Mouse (Mus musculus) 3T3-L1 (cell line): ENCODE measurements around the gene Fkbp7.

Experiments
- DNase-seq: peaks from one replicate; pipeline ENCODE4 v3.0.0-alpha.2; 2015; ENCODE audit warnings: low read depth, low spot score

Gene Fkbp7

GRCm38 (mm10) chr2:76672966-76673392, at the start of gene Fkbp7:
TSS of gene Fkbp7 (minus strand) at chr2:76673116.
- peak; percentile 96 for DNase-seq

- no peak for DNase-seq
These were observed 46.7 kb upstream of the Fkbp7 start for GRCm38 (mm10) chr2:76719650-76720049.

- DNase-seq = peak; percentile 56
These were observed 42.1 kb upstream of the Fkbp7 start for GRCm38 (mm10) chr2:76714984-76715383.

GRCm38 (mm10) chr2:76708512-76708911, 35.6 kb upstream of the Fkbp7 start:
- peak; percentile 55 for DNase-seq

GRCm38 (mm10) chr2:76705655-76706054, 32.7 kb upstream of the Fkbp7 start:
- DNase-seq = no peak

- no peak for DNase-seq
These were observed 29.8 kb upstream of the Fkbp7 start for GRCm38 (mm10) chr2:76702751-76703150.

- DNase-seq = no peak
These were observed 29.3 kb upstream of the Fkbp7 start for GRCm38 (mm10) chr2:76702188-76702587.

GRCm38 (mm10) chr2:76695290-76695689, 22.4 kb upstream of the Fkbp7 start:
- no peak for DNase-seq

- DNase-seq = no peak
These were observed 20.8 kb upstream of the Fkbp7 start for GRCm38 (mm10) chr2:76693765-76694164.

- DNase-seq = no peak
These were observed 17.7 kb upstream of the Fkbp7 start for GRCm38 (mm10) chr2:76690436-76691204.

GRCm38 (mm10) chr2:76688162-76688561, 15.2 kb upstream of the Fkbp7 start:
- no peak for DNase-seq

GRCm38 (mm10) chr2:76687608-76688007, 14.7 kb upstream of the Fkbp7 start:
- no peak for DNase-seq

- no peak for DNase-seq
These were observed 14.1 kb upstream of the Fkbp7 start for GRCm38 (mm10) chr2:76686986-76687385.

- DNase-seq = peak; percentile 50
These were observed 9.4 kb upstream of the Fkbp7 start for GRCm38 (mm10) chr2:76682301-76682700.

GRCm38 (mm10) chr2:76676401-76677226, 3.7 kb upstream of the Fkbp7 start:
- DNase-seq = peak; percentile 84

GRCm38 (mm10) chr2:76675949-76676348, 3.0 kb upstream of the Fkbp7 start:
- no peak for DNase-seq

- DNase-seq = no peak
These were observed 2.5 kb upstream of the Fkbp7 start for GRCm38 (mm10) chr2:76675451-76675850.

- DNase-seq = peak; percentile 74
These were observed 2.0 kb upstream of the Fkbp7 start, which contains the start of gene Plekha3 for GRCm38 (mm10) chr2:76674725-76675427. TSS of gene Plekha3 (plus strand) at chr2:76675281.

- DNase-seq = peak; percentile 91
These were observed 661 bp upstream of the Fkbp7 start for GRCm38 (mm10) chr2:76673472-76674081.

GRCm38 (mm10) chr2:76672134-76672745, 676 bp downstream of the Fkbp7 start:
- peak; percentile 45 for DNase-seq

GRCm38 (mm10) chr2:76671641-76672040, 1.3 kb downstream of the Fkbp7 start:
- peak; percentile 27 for DNase-seq
